Mouse (Mus musculus) myocyte (in vitro differentiated cells): Measurements from ENCODE around the gene Tln2. TPM values are rescaled to one million over a fixed set of nuclear protein-coding genes. Genes with fewer than 3 reads are reported as not detected.

Source experiments
- H3K27me3 ChIP-seq: one replicate; pipeline ENCODE4 v1.6.1; 2011; ENCODE audit not compliant: control insufficient read depth, insufficient read depth, insufficient read length
- H3K36me3 ChIP-seq: one replicate; pipeline ENCODE4 v1.6.1; 2011; ENCODE audit not compliant: control insufficient read depth, insufficient read depth
- H3K4me2 ChIP-seq: one replicate; pipeline ENCODE4 v1.6.1; 2011; ENCODE audit warnings: low read depth, control low read depth
- H3K4me3 ChIP-seq: one replicate; pipeline ENCODE4 v1.5.1; 2011; ENCODE audit warnings: mild to moderate bottlenecking, control low read depth, moderate library complexity
- H3K79me2 ChIP-seq: one replicate; pipeline ENCODE4 v1.6.1; 2011; ENCODE audit not compliant: control insufficient read depth, insufficient read depth
- H3ac ChIP-seq: one replicate; pipeline ENCODE4 v1.6.1; 2011; ENCODE audit not compliant: control insufficient read depth, insufficient read length
- CEBPB ChIP-seq: IDR thresholded peaks from 2 replicates; pipeline ENCODE4 v1.6.1; 2011; ENCODE audit warnings: mild to moderate bottlenecking, moderate library complexity; ENCODE audit not compliant: poor library complexity, insufficient read depth, severe bottlenecking
- E2F4 ChIP-seq: IDR thresholded peaks from one replicate; pipeline ENCODE4 v1.6.1; 2011; ENCODE audit warnings: mild to moderate bottlenecking, control low read depth, moderate library complexity; ENCODE audit not compliant: insufficient read depth
- MAX ChIP-seq: IDR thresholded peaks from one replicate; pipeline ENCODE4 v1.6.1; 2011; ENCODE audit warnings: low read depth, mild to moderate bottlenecking, control low read depth
- MYOD1 ChIP-seq, 3 experiments: IDR thresholded peaks; one replicate each; pipeline ENCODE4 v1.6.1; 2011; ENCODE audit warnings: control low read depth in 2 of 3, low read depth in 2 of 3, mild to moderate bottlenecking in 2 of 3, moderate library complexity in 1 of 3; ENCODE audit not compliant: insufficient read length in 2 of 3, control insufficient read depth in 1 of 3
- MYOG ChIP-seq, 3 experiments: IDR thresholded peaks; one replicate each; pipeline ENCODE4 v1.6.1; 2011; ENCODE audit warnings: control low read depth in 2 of 3, low read depth in 2 of 3, mild to moderate bottlenecking in 2 of 3; ENCODE audit not compliant: insufficient read length in 2 of 3, control insufficient read depth in 1 of 3, insufficient read depth in 1 of 3
- POLR2A ChIP-seq: IDR thresholded peaks from one replicate; pipeline ENCODE4 v1.6.1; 2011; ENCODE audit warnings: low read depth, mild to moderate bottlenecking, control low read depth, moderate library complexity; ENCODE audit not compliant: insufficient read length
- POLR2AphosphoS2 ChIP-seq: IDR thresholded peaks from one replicate; pipeline ENCODE4 v1.6.1; 2011; ENCODE audit warnings: low read depth, control low read depth; ENCODE audit not compliant: insufficient read length
- REST ChIP-seq: IDR thresholded peaks from one replicate; pipeline ENCODE4 v1.6.1; 2011; ENCODE audit warnings: mild to moderate bottlenecking, control low read depth, moderate library complexity; ENCODE audit not compliant: insufficient read depth, insufficient read length
- SRF ChIP-seq: IDR thresholded peaks from one replicate; pipeline ENCODE4 v1.6.1; 2011; ENCODE audit warnings: low read depth; ENCODE audit not compliant: control insufficient read depth, insufficient read length
- TCF12 ChIP-seq: IDR thresholded peaks from one replicate; pipeline ENCODE4 v1.6.1; 2011; ENCODE audit warnings: mild to moderate bottlenecking, control low read depth; ENCODE audit not compliant: poor library complexity, insufficient read depth, severe bottlenecking
- TCF3 ChIP-seq: IDR thresholded peaks from one replicate; pipeline ENCODE4 v1.6.1; 2011; ENCODE audit warnings: low read depth, control low read depth; ENCODE audit not compliant: insufficient read length
- USF1 ChIP-seq: IDR thresholded peaks from one replicate; pipeline ENCODE4 v1.6.1; 2011; ENCODE audit warnings: low read depth, mild to moderate bottlenecking, control low read depth, moderate library complexity
- polyA plus RNA-seq: library from polyadenylated mRNA; unstranded; fragments of >200 nt; fragmentation: generic; extraction: Trizol; gene quantifications from one replicate; pipeline ENCODE4 v1.2.1, GENCODE M21; 2012; ENCODE audit warnings: missing spikeins

Gene Tln2
- polyA plus RNA-seq, 1 experiment = 28.6 TPM

DNA sequence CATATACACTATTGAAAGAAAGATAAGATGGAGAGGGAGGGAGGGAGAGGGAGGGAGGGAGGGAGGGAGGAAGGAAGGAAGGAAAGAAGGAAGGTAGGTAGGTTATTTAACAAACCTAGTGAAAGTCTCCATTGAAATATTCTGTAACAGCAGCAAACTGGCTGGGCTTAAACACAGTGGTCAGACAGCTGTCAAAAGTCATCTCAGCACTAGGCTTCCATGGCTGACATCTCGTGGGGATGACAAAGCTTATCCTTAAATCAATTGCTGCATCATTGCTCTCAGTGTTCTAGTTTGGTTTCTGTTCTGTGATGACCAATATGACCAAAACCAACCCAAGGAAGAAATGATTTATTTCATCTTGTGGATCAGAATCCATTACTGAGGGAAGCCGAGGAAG is 376.0 kb downstream of the Tln2 start:
- TF ChIP-seq SRF = no peak
- peak in 2 of 3 experiments; percentile 56 to 60 for TF ChIP-seq MYOD1 (IDR thresholded peaks at IDR 0.05; ENCODE audit: control insufficient read depth in 1 of 3, insufficient read length in 2 of 3, low read depth in 2 of 3)
- H3K27me3 ChIP-seq = no peaks in the 10 kb centered on the region

DNA sequence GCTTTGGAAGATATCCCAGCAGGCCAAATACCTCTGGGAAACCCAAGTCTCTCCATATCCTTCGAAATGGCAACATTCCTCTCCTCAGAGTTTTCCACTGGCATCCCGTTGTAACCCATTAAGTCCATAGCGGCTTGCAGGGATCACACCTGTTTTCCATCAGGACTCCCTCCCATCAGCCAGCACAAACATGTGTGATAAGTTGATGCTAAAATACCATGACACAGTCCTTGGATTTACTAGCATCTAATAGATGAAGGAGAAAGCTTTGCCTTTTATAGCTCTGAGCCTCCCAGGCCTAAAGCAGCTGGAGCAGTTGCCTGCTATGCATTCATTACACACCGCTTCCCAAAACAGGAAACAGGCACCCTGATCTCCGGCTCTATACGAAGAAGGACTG is 377.5 kb downstream of the Tln2 start:
- Histone ChIP-seq H3ac (no peak overlapping the region), H3K27me3 (no peaks in the 10 kb centered on the region), H3K4me2 (no peak overlapping the region), H3K4me3 (no peak overlapping the region), H3K79me2 (no peaks in the 10 kb centered on the region), H3K36me3 (no peaks in the 10 kb centered on the region)
- TF ChIP-seq REST = no peak
- TF ChIP-seq USF1 = no peak
- TF ChIP-seq E2F4 = no peak
- TF ChIP-seq MYOG (IDR thresholded peaks at IDR 0.05; ENCODE audit: control insufficient read depth in 1 of 3, insufficient read depth in 1 of 3, insufficient read length in 2 of 3, low read depth in 2 of 3) = no peak
- TF ChIP-seq TCF12 = no peak
- no peak for TF ChIP-seq POLR2A
- no peak for TF ChIP-seq MYOD1 (IDR thresholded peaks at IDR 0.05; ENCODE audit: control insufficient read depth in 1 of 3, insufficient read length in 2 of 3, low read depth in 2 of 3)
- TF ChIP-seq POLR2AphosphoS2 = no peak
- TF ChIP-seq MAX = no peak
- no peak for TF ChIP-seq SRF
- TF ChIP-seq CEBPB = no peak
- no peak for TF ChIP-seq TCF3

More for the DNA sequence above, 376.0 kb downstream of the Tln2 start:
- Histone ChIP-seq H3ac (no peak overlapping the region), H3K4me2 (no peak overlapping the region), H3K4me3 (no peak overlapping the region), H3K36me3 (no peaks in the 10 kb centered on the region), H3K79me2 (no peaks in the 10 kb centered on the region)

DNA sequence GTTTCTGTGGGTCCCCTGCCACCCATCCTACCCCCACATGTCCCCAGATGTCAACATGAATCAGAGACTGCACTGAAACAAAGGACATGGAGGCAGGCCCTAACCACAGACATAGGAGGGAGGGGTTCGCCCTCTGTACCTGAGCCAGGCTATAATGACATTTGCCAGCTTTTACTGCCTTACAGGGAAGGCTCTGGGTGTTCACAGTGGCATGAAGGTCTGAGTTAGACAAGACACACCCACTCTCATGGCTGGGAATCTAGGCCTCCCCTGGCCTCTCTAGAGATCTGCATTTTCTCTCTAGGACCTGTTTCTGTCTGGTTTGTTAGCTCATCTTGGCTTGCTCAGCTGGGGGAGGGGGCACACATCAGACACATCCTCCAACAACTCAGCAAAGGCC is 380.8 kb downstream of the Tln2 start:
- Histone ChIP-seq H3ac (no peak overlapping the region), H3K27me3 (no peaks in the 10 kb centered on the region), H3K4me2 (no peak overlapping the region), H3K4me3 (no peak overlapping the region), H3K36me3 (no peaks in the 10 kb centered on the region), H3K79me2 (no peaks in the 10 kb centered on the region)
- TF ChIP-seq MYOG (IDR thresholded peaks at IDR 0.05; ENCODE audit: control insufficient read depth in 1 of 3, insufficient read depth in 1 of 3, insufficient read length in 2 of 3, low read depth in 2 of 3) (no peak), MYOD1 (IDR thresholded peaks at IDR 0.05; ENCODE audit: control insufficient read depth in 1 of 3, insufficient read length in 2 of 3, low read depth in 2 of 3) (no peak), TCF12 (no peak), POLR2A (no peak), REST (no peak)

DNA sequence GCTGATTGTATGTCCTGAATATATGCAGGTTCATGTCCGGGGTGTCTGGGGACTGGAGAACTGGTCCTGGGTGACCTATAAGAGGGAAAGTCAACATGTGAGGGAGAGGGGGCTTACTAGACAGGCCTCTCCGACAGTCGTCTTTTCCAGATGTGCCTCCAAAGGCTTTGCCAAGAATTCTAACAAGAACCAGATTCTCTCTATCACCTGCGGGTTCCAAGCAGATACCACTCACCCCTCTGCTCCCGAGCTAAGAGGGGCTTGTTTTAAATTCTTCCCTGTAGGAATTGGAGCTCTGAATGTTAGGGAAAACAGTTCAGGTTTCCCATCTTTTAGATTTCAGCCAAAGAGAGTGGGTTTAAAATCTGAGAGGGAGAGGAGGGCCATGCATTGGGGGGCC is 381.3 kb downstream of the Tln2 start:
- Histone ChIP-seq H3K36me3 (no peaks in the 10 kb centered on the region), H3K79me2 (no peaks in the 10 kb centered on the region), H3ac (no peak overlapping the region), H3K4me2 (no peak overlapping the region), H3K4me3 (no peak overlapping the region), H3K27me3 (no peaks in the 10 kb centered on the region)
- TF ChIP-seq SRF (no peak), MYOD1 (IDR thresholded peaks at IDR 0.05; ENCODE audit: control insufficient read depth in 1 of 3, insufficient read length in 2 of 3, low read depth in 2 of 3) (no peak), TCF12 (no peak), POLR2AphosphoS2 (no peak), TCF3 (no peak), MYOG (IDR thresholded peaks at IDR 0.05; ENCODE audit: control insufficient read depth in 1 of 3, insufficient read depth in 1 of 3, insufficient read length in 2 of 3, low read depth in 2 of 3) (no peak), POLR2A (no peak), MAX (no peak), USF1 (no peak), E2F4 (no peak), CEBPB (no peak), REST (no peak)

DNA sequence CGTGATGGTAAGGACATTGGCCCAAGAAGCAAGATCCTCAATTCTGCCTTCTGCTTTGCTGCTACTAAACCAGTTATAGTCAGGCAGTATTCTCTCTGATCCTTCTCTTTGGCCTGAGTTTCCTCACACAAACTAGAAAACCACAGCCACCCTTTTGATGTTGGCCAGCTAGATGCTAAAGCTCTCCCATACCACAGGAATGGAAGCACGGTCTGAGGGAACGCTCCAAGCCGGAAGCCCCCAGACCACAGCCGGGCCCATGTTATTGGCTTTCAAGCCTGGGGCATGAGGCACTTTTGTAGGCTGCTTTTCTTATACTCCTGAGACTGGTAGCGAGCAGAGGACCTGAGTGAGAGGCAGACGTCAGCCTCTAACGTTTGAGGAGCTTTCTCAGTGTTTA is 383.4 kb downstream of the Tln2 start:
- TF ChIP-seq SRF = no peak
- H3K79me2 ChIP-seq = no peaks in the 10 kb centered on the region
- H3K4me2 ChIP-seq = no peak overlapping the region

More for the DNA sequence above, 383.4 kb downstream of the Tln2 start:
- no peak overlapping the region for H3ac ChIP-seq
- no peaks in the 10 kb centered on the region for H3K27me3 ChIP-seq
- no peak overlapping the region for H3K4me3 ChIP-seq
- H3K36me3 ChIP-seq = no peaks in the 10 kb centered on the region
